Mouse (Mus musculus): Measurements from ENCODE around the gene Map1b. TPM values are rescaled to one million over a fixed set of nuclear protein-coding genes. Genes with fewer than 3 reads are reported as not detected.
A peak's percentile ranks its signal among the peaks of the same experiment; 100 is the strongest.

Gene Map1b
- polyA plus RNA-seq, 1 experiment from 2014 or later = 1,966 TPM

DNA sequence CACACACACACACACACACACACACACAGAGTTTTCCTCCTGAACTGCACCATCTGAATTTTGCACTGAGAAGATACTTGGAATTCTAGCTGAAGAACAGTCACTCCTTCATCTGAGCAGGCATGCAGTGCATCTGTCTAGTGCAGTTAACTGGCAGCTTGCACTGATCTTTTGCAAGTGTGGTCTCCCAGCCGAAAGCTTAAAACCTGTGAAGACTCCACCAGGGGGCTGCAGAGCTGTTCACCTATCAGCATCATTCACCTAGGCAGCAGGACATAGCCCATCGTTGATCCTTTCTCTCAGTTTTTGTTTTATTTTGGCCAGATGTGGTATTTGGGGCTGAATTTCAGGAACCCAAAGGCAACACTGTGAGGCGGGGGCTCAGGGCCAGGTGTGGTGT is 15.7 kb downstream of the Map1b start:
- Histone ChIP-seq H3K9ac (ENCODE audit: low read depth, low read length) (no peak overlapping the region), H3K4me1 (ENCODE audit: control insufficient read depth, insufficient read depth, low read length) (peaks cover 62% of the 10 kb centered on the region), H3K27ac (ENCODE audit: low read length) (0 out of 2 replicates have a peak overlapping the region, but pooled peaks have one; percentile 7), H3K9me3 (replicated peaks; ENCODE audit: control insufficient read depth, low read length, poor library complexity, severe bottlenecking) (no peaks in the 10 kb centered on the region), H3K27me3 (ENCODE audit: control insufficient read depth, insufficient read depth, low read depth, low read length) (no peaks in the 10 kb centered on the region), H3K4me3 (ENCODE audit: low read depth, low read length) (no peak overlapping the region), H3K36me3 (ENCODE audit: control insufficient read depth, insufficient read depth, low read length) (peaks cover 13% of the 10 kb centered on the region), H3K4me2 (ENCODE audit: low read length) (peak overlapping the region; percentile 8; the same call in 1 of the 2 replicates)
- ATAC-seq = no peak
- WGBS = 54% methylated on average over 3 of the region's 3 CpGs

DNA sequence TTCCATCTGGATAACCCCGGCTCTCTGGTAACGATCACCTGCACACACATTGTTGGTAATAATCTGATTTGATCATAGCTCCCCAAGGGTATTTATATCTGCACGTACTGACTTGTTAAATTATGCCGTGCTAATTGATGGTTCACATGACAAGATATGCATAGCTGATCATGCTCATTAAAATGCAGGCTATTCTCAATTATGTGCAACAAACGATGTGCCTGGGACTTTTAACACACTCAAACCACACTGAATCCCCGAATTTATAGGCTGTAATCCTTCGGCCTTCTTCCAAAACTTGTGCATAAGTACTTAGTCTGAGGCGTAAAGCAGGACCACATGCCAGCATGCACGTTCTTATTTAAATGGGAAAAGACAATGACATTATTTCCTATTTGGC is 16.6 kb downstream of the Map1b start:
- Histone ChIP-seq H3K4me2 (ENCODE audit: low read length) (no peak overlapping the region), H3K36me3 (ENCODE audit: control insufficient read depth, insufficient read depth, low read length) (peaks cover 8% of the 10 kb centered on the region), H3K9ac (ENCODE audit: low read depth, low read length) (no peak overlapping the region), H3K27ac (ENCODE audit: low read length) (no peak overlapping the region), H3K4me1 (ENCODE audit: control insufficient read depth, insufficient read depth, low read length) (peaks cover 55% of the 10 kb centered on the region), H3K9me3 (replicated peaks; ENCODE audit: control insufficient read depth, low read length, poor library complexity, severe bottlenecking) (no peaks in the 10 kb centered on the region), H3K4me3 (ENCODE audit: low read depth, low read length) (no peak overlapping the region), H3K27me3 (ENCODE audit: control insufficient read depth, insufficient read depth, low read depth, low read length) (no peaks in the 10 kb centered on the region)
- no peak for ATAC-seq
- WGBS = 30% methylated on average over 9 of the region's 9 CpGs

DNA sequence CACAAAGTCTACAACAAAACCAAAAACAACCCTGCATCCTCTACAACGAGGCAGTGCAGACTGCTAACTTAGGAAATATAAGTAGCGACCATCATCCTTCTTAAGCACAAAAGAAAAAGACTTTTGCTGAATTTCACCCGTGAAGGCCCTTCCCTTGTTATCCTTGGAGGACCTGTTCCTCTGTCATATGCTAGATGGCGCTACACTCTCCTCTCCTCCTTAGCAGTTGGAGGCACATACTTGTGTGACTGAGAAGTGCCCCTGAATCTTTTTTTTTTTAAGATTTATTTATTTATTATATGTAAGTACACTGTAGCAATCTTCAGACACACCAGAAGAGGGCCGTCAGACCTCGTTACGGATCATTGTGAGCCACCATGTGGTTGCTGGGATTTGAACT is 20.2 kb downstream of the Map1b start:
- H3K4me1 ChIP-seq (ENCODE audit: control insufficient read depth, insufficient read depth, low read length) = peaks cover 55% of the 10 kb centered on the region
- no peaks in the 10 kb centered on the region for H3K27me3 ChIP-seq (ENCODE audit: control insufficient read depth, insufficient read depth, low read depth, low read length)
- no peak overlapping the region for H3K27ac ChIP-seq (ENCODE audit: low read length)
- no peak overlapping the region for H3K9ac ChIP-seq (ENCODE audit: low read depth, low read length)
- WGBS = 84% methylated on average over 7 of the region's 7 CpGs
- H3K9me3 ChIP-seq (replicated peaks; ENCODE audit: control insufficient read depth, low read length, poor library complexity, severe bottlenecking) = no peaks in the 10 kb centered on the region
- ATAC-seq = no peak
- H3K4me3 ChIP-seq (ENCODE audit: low read depth, low read length) = no peak overlapping the region
- H3K36me3 ChIP-seq (ENCODE audit: control insufficient read depth, insufficient read depth, low read length) = peaks cover 5% of the 10 kb centered on the region; the same call in 1 of the 2 replicates
- no peak overlapping the region for H3K4me2 ChIP-seq (ENCODE audit: low read length)

DNA sequence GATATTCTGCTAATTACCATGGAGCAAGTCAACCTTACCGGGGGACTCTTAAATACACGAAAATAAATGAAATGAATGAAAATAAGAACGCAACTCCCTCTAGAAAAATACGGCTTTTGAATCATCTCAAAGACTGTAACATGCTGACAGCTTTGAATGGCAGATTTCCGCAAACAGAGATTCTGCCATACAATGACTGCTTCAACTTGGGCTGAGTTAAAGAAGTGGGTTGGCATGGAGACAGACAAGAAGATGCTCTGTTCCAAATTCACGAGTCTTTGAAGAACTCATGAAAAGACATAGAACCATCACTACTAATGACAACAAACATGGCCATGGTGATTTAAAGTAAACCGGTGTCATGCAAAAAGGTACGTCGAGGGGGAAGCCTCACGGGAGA is 21.9 kb downstream of the Map1b start:
- peaks cover 5% of the 10 kb centered on the region; the same call in 1 of the 2 replicates for H3K36me3 ChIP-seq (ENCODE audit: control insufficient read depth, insufficient read depth, low read length)
- H3K4me1 ChIP-seq (ENCODE audit: control insufficient read depth, insufficient read depth, low read length) = peaks cover 41% of the 10 kb centered on the region
- H3K27me3 ChIP-seq (ENCODE audit: control insufficient read depth, insufficient read depth, low read depth, low read length) = no peaks in the 10 kb centered on the region
- no peaks in the 10 kb centered on the region for H3K9me3 ChIP-seq (replicated peaks; ENCODE audit: control insufficient read depth, low read length, poor library complexity, severe bottlenecking)
- no peak for ATAC-seq
- WGBS = 38% methylated on average over 10 of the region's 10 CpGs
- H3K4me2 ChIP-seq (ENCODE audit: low read length) = no peak overlapping the region
- no peak overlapping the region for H3K9ac ChIP-seq (ENCODE audit: low read depth, low read length)
- H3K4me3 ChIP-seq (ENCODE audit: low read depth, low read length) = no peak overlapping the region
- H3K27ac ChIP-seq (ENCODE audit: low read length) = no peak overlapping the region

DNA sequence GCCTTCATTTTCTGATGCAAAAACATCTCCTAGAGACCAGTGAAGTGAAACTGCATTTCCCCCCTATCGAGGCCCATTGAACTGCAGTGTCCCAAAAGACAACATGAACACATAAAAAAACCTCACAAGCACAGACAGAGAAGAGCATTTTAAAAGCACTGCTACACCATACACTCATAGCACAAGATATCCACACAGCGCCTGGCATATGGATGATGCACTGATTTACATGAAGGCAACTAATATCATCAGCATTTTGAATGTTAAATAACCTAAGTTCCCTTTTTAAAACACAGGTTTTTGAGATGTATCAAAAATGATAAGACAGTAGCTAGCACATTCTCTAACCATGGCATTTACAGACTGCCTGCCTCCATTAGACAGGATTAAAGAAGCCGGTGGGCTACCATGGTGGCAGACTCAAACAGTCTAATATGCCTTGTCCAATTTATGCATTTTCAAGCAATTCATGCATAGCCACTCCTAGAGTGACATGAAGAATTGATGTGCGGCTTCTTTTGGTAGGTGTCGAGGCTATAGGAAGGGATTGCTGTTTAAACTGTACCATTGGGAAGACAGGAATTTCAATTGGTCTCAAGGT is 22.9 kb downstream of the Map1b start:
- WGBS = 18% methylated on average over 5 of the region's 5 CpGs
- H3K36me3 ChIP-seq (ENCODE audit: control insufficient read depth, insufficient read depth, low read length) = peaks cover 5% of the 10 kb centered on the region; the same call in 1 of the 2 replicates
- no peaks in the 10 kb centered on the region for H3K27me3 ChIP-seq (ENCODE audit: control insufficient read depth, insufficient read depth, low read depth, low read length)
- H3K9ac ChIP-seq (ENCODE audit: low read depth, low read length) = no peak overlapping the region
- H3K4me2 ChIP-seq (ENCODE audit: low read length) = no peak overlapping the region
- peaks cover 38% of the 10 kb centered on the region for H3K4me1 ChIP-seq (ENCODE audit: control insufficient read depth, insufficient read depth, low read length)
- no peak overlapping the region for H3K4me3 ChIP-seq (ENCODE audit: low read depth, low read length)
- peak overlapping the region; percentile 61; the same call in 1 of the 2 replicates for H3K27ac ChIP-seq (ENCODE audit: low read length)
- H3K9me3 ChIP-seq (replicated peaks; ENCODE audit: control insufficient read depth, low read length, poor library complexity, severe bottlenecking) = no peaks in the 10 kb centered on the region
- no peak for ATAC-seq

DNA sequence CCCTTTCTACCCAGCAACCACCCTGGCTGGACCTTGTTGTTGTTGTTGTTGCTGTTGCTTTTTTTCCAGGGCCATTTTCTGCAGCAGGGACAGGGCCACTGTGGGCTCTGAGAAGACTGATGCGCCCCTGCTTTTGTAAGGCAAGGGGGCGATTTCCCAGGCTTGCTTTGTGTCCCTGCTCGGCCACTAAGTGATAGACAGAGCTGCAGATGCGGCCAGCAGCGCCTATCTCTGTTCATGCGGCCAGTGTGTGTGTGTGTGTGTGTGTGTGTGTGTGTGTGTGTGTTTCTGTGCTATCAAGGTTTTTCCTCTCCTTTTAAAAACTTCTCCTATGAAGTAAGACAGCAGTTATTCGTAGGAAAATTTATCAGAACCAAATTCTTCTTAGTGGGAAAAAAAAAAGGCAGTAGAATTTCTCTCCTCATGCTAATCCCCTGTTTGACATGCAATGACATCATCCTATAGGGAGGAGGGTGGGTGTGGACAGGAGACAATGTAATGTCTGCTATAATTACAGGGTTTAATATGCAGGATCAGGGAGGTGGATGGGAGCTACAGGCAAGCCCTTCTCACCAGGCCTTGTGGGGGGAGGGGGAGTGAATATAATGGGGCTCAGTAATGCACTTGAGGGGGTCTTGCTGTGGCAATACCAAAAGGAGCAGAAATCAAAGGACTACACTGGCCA is 23.6 kb downstream of the Map1b start:
- WGBS = 6% methylated on average over 7 of the region's 7 CpGs
- Histone ChIP-seq H3K27ac (ENCODE audit: low read length) (peak overlapping the region; percentile 61; the same call in 1 of the 2 replicates), H3K9me3 (replicated peaks; ENCODE audit: control insufficient read depth, low read length, poor library complexity, severe bottlenecking) (no peaks in the 10 kb centered on the region), H3K27me3 (ENCODE audit: control insufficient read depth, insufficient read depth, low read depth, low read length) (no peaks in the 10 kb centered on the region), H3K4me3 (ENCODE audit: low read depth, low read length) (no peak overlapping the region), H3K9ac (ENCODE audit: low read depth, low read length) (no peak overlapping the region), H3K36me3 (ENCODE audit: control insufficient read depth, insufficient read depth, low read length) (peaks cover 5% of the 10 kb centered on the region; the same call in 1 of the 2 replicates), H3K4me2 (ENCODE audit: low read length) (no peak overlapping the region), H3K4me1 (ENCODE audit: control insufficient read depth, insufficient read depth, low read length) (peaks cover 38% of the 10 kb centered on the region)
- 0 out of 2 replicates have a peak, but pooled peaks have one; percentile 20 for ATAC-seq

DNA sequence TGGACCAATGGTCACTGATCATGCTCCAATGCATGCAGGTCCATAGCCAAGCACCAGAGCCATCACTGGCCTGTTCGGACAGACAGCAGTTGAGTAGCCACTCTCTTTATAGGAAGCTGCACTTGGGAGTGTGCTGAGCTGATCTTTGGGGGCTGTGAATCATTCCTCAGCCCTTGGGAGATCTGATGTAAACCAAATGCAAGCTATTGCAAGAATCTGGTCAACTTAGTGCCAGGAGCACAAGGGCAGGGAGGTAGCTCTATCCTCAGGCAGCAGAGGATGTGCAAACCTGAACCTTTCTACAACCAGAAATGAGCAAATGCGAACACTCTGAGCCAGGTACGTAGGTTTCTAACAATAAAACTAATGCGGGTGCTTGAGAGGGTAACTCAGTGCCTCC is 26.3 kb downstream of the Map1b start:
- no peak overlapping the region for H3K27ac ChIP-seq (ENCODE audit: low read length)
- H3K9me3 ChIP-seq (replicated peaks; ENCODE audit: control insufficient read depth, low read length, poor library complexity, severe bottlenecking) = no peaks in the 10 kb centered on the region
- H3K36me3 ChIP-seq (ENCODE audit: control insufficient read depth, insufficient read depth, low read length) = peaks cover 5% of the 10 kb centered on the region; the same call in 1 of the 2 replicates
- no peak for ATAC-seq
- H3K4me3 ChIP-seq (ENCODE audit: low read depth, low read length) = no peak overlapping the region
- peaks cover 44% of the 10 kb centered on the region for H3K4me1 ChIP-seq (ENCODE audit: control insufficient read depth, insufficient read depth, low read length)
- no peak overlapping the region for H3K4me2 ChIP-seq (ENCODE audit: low read length)
- whole genome bisulfite sequencing = 95% methylated on average over 4 of the region's 4 CpGs
- H3K27me3 ChIP-seq (ENCODE audit: control insufficient read depth, insufficient read depth, low read depth, low read length) = no peaks in the 10 kb centered on the region
- no peak overlapping the region for H3K9ac ChIP-seq (ENCODE audit: low read depth, low read length)

DNA sequence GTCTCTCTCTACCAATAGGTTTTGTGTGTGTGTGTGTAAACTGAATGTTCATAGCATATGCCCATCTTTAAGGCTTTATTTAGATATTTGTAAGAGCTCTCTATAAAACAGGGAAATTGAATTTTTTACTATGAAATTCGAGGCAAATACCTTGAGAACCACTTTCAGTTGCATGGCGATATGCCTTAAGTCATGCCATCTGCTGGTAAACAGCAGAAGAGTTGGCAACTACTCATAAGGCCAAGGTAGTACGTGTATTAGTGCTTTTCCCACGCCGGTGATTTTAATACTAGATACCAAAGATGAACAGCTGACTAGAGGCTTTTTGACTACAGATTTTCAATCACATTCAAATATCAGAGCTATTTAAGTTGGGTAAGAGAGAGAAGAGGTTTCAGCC is 27.2 kb downstream of the Map1b start:
- H3K9me3 ChIP-seq (replicated peaks; ENCODE audit: control insufficient read depth, low read length, poor library complexity, severe bottlenecking) = no peaks in the 10 kb centered on the region
- H3K9ac ChIP-seq (ENCODE audit: low read depth, low read length) = no peak overlapping the region
- H3K4me2 ChIP-seq (ENCODE audit: low read length) = no peak overlapping the region
- peaks cover 43% of the 10 kb centered on the region for H3K4me1 ChIP-seq (ENCODE audit: control insufficient read depth, insufficient read depth, low read length)
- H3K4me3 ChIP-seq (ENCODE audit: low read depth, low read length) = no peak overlapping the region
- ATAC-seq = no peak
- H3K27ac ChIP-seq (ENCODE audit: low read length) = no peak overlapping the region
- H3K27me3 ChIP-seq (ENCODE audit: control insufficient read depth, insufficient read depth, low read depth, low read length) = no peaks in the 10 kb centered on the region
- peaks cover 5% of the 10 kb centered on the region; the same call in 1 of the 2 replicates for H3K36me3 ChIP-seq (ENCODE audit: control insufficient read depth, insufficient read depth, low read length)
- WGBS = 85% methylated on average over 5 of the region's 5 CpGs

DNA sequence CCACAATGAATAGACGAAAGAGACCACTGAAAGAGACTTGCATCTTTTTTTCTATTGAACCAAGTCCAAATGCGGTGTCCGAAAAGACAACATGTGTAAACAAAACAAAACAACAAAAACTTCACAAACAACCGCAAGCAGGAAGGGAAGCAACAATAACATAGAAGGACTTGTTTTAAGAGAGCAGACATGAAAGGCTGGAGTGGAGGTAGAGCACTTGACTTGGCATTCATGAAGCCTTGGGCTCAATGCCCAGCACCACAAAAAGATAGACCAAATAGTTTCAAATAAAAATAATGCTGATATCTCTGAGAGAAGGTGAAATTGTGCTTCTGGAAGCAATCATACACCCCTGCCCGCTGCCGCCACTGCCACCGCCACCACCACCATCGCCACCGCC is 30.5 kb downstream of the Map1b start:
- Histone ChIP-seq H3K36me3 (ENCODE audit: control insufficient read depth, insufficient read depth, low read length) (peaks cover 5% of the 10 kb centered on the region; the same call in 1 of the 2 replicates), H3K27me3 (ENCODE audit: control insufficient read depth, insufficient read depth, low read depth, low read length) (no peaks in the 10 kb centered on the region), H3K4me1 (ENCODE audit: control insufficient read depth, insufficient read depth, low read length) (peaks cover 34% of the 10 kb centered on the region), H3K27ac (ENCODE audit: low read length) (no peak overlapping the region), H3K9ac (ENCODE audit: low read depth, low read length) (no peak overlapping the region), H3K4me3 (ENCODE audit: low read depth, low read length) (no peak overlapping the region), H3K9me3 (replicated peaks; ENCODE audit: control insufficient read depth, low read length, poor library complexity, severe bottlenecking) (no peaks in the 10 kb centered on the region), H3K4me2 (ENCODE audit: low read length) (no peak overlapping the region)
- ATAC-seq = no peak
- 87% methylated on average over 9 of the region's 9 CpGs for WGBS
